Mouse (Mus musculus) cerebellum, adult 8-10 months (tissue): ENCODE results near the gene Rbbp9.
"Not testable (repeated sequence)": the region's sequence is repeated elsewhere in the genome, so short reads cannot be mapped to it uniquely, and the experiment has no call there.

ENCODE experiments used
- DNase-seq: peaks from one replicate; pipeline ENCODE4 v3.0.0; 2022

Gene Rbbp9

GRCm38 (mm10) chr2:144550529-144550928 is at the start of gene Rbbp9:
Gene Rbbp9, minus strand, starts transcription at chr2:144550869.
- peak; percentile 61 for DNase-seq

- DNase-seq, result peak; percentile 92
These were observed 49.4 kb upstream of the Rbbp9 start, which contains the start of gene Dtd1 for GRCm38 (mm10) chr2:144599831-144600687. Gene Dtd1, plus strand, starts transcription at chr2:144599897.

GRCm38 (mm10) chr2:144598006-144598405 is 47.3 kb upstream of the Rbbp9 start:
- DNase-seq, result no peak

GRCm38 (mm10) chr2:144593951-144594651 is 43.4 kb upstream of the Rbbp9 start, which contains the start of gene Smim26:
Gene Smim26, plus strand, starts transcription at chr2:144594054.
- DNase-seq, result peak; percentile 78

- not testable (repeated sequence) for DNase-seq
These were observed 42.4 kb upstream of the Rbbp9 start for GRCm38 (mm10) chr2:144593036-144593435.

- no peak for DNase-seq
These were observed 38.1 kb upstream of the Rbbp9 start for GRCm38 (mm10) chr2:144588723-144589122.

- DNase-seq, result peak; percentile 95
These were observed 5.3 kb upstream of the Rbbp9 start, which contains the start of gene Sec23b for GRCm38 (mm10) chr2:144555820-144556552. Gene Sec23b, plus strand, starts transcription at chr2:144556229.

- no peak for DNase-seq
These were observed 4.7 kb upstream of the Rbbp9 start for GRCm38 (mm10) chr2:144555286-144555819.

GRCm38 (mm10) chr2:144553905-144554304 is 3.2 kb upstream of the Rbbp9 start:
- DNase-seq, result no peak

GRCm38 (mm10) chr2:144547559-144547958 is 3.1 kb downstream of the Rbbp9 start:
- no peak for DNase-seq

GRCm38 (mm10) chr2:144545481-144545880 is 5.2 kb downstream of the Rbbp9 start:
- no peak for DNase-seq

- DNase-seq, result no peak
These were observed 5.6 kb downstream of the Rbbp9 start for GRCm38 (mm10) chr2:144545061-144545460.

GRCm38 (mm10) chr2:144544630-144545029 is 6.0 kb downstream of the Rbbp9 start:
- DNase-seq, result no peak

- no peak for DNase-seq
These were observed 7.0 kb downstream of the Rbbp9 start for GRCm38 (mm10) chr2:144543670-144544069.

GRCm38 (mm10) chr2:144541246-144541645 is 9.4 kb downstream of the Rbbp9 start:
- DNase-seq, result no peak

GRCm38 (mm10) chr2:144537123-144537522 is 13.5 kb downstream of the Rbbp9 start:
- no peak for DNase-seq

- no peak for DNase-seq
These were observed 22.9 kb downstream of the Rbbp9 start for GRCm38 (mm10) chr2:144527821-144528174.

- peak; percentile 97 for DNase-seq
These were observed 23.5 kb downstream of the Rbbp9 start, which contains the start of the genes Dzank1 and Polr3f for GRCm38 (mm10) chr2:144526981-144527820. Gene Dzank1, minus strand, starts transcription at chr2:144527414. Gene Polr3f, plus strand, starts transcription at chr2:144527718.

GRCm38 (mm10) chr2:144525856-144526255 is 24.8 kb downstream of the Rbbp9 start:
- DNase-seq, result peak; percentile 22

GRCm38 (mm10) chr2:144519772-144520171 is 30.9 kb downstream of the Rbbp9 start:
- DNase-seq, result no peak

GRCm38 (mm10) chr2:144514619-144515018 is 36.0 kb downstream of the Rbbp9 start:
- DNase-seq, result no peak

- no peak for DNase-seq
These were observed 48.5 kb downstream of the Rbbp9 start for GRCm38 (mm10) chr2:144502134-144502533.
